Mouse (Mus musculus) adrenal gland, postnatal 10 days (tissue): ENCODE measurements around the gene Tmem253. TPM values are rescaled to one million over a fixed set of nuclear protein-coding genes. Genes with fewer than 3 reads are reported as not detected.

Experiments
- DNase-seq: peaks from one replicate; pipeline ENCODE4 v3.0.0; 2021; ENCODE audit warnings: mixed read lengths
- total RNA-seq, 2 experiments: library from RNA; stranded (reverse); gene quantifications; 2 replicates each; pipeline ENCODE4 v1.2.3; 2021

Gene Tmem253
- total RNA-seq, 2 experiments from 2014 or later, result 4.8 to 7.0 TPM

DNA sequence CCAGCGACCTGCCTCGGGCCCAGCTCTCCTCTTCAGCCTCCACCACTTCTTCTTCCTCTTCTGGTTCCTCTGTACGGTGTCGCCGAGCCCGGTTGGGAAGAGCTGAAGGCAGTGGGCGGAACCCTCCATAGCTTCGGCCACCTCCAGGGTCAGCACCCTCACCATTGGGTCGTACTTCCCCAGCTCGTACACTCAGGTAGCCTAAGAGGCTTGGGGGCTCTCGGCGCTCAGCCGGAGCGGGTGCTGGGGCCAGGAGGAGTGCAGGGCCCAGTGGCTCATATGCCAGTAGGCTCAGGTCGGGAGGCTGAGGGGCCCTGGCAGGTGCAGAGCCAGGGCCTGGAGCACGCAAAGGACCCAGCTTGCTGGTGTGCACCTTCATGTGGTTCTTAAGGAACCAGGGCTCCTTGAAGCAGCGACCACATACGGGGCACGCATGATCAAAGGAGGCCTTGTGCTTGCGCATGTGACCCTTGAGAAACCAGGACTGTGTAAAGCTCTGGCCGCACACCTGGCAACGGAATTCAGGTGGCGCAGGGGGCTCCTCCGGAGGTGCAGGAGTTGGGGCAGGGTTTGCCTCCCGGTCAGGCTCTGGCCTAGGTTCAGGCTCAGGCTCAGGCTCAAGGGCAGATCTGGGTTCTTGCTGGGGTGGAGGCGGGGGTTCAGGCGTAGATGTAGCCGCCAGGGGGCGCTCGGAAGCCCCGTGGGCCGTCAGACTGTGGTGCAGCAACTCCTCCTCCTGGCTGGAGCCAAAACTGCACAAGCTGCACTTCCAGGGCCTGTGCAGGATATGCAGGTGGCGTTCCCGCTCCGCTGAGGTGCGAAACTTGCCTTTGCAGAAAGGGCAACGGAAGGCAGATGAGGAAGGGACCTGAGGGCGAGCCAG is 6.9 kb upstream of the Tmem253 start:
- peak; percentile 96 for DNase-seq

DNA sequence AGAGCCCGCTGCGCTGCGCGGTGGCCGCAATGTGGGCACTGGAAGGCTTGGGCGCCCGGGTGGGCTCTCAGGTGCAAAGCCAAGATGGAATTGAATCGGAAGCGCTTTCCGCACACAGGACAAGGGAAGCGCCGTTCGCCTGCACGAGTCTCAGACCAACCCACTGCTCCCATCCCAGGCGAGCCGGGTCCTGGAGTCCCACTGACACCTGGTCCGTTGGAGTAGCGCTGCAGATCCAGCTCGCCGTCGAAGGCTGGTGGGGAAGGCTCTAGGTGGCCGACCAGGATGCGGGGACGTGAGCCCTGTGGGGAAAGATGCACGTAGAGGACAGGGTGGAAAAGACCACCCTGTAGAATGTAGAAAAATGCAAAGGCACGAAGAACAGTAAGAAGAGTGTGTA is 6.1 kb upstream of the Tmem253 start:
- DNase-seq, result no peak

DNA sequence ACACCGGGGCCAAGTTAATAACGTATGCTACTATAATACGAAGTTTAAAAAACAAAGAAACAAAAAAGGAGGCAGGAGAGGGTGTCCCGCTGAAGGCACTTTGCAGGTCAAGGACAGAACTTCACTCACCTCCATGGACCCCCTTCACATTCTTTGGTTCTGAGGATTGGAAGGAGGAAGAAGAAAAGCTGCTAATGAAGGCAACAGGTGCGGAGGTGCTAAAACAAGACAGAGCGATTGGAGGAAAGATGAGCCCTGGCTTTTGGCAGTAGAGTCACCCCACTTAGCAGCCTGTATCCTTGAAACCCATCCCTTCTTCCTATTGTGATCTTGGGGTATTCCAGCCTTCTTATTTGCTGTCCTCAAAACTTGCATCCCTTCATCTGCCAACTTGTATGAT is 5.6 kb upstream of the Tmem253 start:
- DNase-seq, result no peak

DNA sequence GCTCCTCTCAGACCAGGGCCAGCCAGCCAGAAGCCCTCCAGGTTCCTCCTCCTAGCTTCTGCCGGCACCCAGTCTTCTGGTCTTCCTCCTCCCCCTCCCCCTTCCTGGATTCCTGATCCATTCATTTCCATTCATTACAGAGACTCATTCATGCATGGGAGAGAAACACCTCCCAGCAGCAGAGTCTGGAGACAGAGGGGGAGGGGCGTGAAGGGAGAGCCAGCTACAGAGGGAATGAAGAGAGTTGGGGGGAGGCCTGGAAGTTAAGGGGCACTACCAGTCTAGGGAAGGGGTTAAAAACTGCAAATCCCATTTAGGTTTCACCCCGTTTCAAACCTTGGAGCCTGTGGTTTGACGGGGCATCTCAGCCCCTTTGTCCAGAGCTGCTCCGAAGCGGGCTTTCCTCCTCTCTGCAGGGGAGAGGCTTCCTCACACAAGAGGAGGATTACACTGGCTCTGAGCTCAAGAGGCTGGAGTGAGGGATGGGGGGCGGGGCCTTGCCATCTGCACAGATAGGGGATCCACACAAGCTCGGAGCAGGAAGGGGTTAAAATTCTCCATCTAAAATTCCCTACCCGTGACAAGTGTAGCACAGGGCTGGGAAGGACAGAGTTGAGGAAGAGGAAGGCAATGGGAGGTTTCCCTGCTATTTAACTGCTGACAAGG is 4.9 kb upstream of the Tmem253 start:
- no peak for DNase-seq

DNA sequence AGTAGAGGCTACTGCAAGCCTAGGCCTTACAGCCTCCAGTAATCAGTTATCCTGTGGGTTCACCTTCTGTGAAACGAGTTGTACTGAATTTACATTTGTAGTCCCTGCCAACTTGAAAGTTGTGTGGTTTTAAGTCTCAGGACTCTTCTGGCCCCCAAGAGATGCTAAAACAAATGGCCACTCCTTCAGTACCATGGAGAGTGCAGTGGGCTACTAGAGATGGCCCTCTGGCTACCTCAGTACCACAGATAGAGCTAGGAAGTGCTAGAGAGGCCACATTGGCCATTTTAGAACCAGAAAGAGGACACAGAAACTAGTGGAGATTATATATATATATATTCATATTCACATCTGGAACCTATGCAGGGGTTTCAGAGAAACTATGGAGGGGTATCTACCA is 3.8 kb upstream of the Tmem253 start:
- no peak for DNase-seq

DNA sequence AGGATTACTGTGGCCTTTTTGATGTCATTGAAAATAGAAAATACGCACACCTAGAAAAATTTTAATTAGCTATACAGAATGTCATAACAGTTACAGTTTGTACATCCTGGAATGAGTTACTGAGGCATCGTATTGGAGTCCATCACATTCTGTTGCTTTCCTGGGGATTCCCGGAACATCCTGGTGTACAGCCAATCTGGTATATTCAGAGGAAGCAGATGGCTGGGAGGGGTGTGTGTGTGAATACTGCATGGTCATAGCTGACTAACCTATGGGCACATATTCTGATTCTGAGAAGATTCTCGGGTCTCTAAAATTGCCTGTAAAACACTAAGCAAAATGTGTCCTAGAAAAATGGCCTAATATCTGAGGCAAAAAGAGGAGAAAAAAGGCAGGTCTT is 3.4 kb upstream of the Tmem253 start:
- no peak for DNase-seq

DNA sequence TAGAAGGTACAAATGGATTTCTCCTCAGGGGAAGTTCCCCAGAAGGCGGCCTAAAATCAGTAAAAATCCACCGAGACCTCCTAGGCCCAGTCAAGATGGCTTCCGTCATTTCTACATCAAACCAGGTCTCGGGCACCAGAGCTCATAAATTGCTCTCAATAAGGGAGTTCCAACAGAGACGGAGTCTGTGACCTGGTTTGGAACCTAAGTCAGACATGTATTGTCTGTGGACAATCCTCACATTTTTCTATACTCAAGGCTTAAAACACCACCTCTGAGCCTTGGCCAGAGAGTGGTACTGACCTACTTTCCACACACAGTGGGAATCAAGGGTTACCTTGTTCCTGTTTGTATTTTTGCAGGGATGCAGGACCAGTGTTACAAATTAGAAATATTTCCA is 2.9 kb upstream of the Tmem253 start:
- DNase-seq, result no peak

DNA sequence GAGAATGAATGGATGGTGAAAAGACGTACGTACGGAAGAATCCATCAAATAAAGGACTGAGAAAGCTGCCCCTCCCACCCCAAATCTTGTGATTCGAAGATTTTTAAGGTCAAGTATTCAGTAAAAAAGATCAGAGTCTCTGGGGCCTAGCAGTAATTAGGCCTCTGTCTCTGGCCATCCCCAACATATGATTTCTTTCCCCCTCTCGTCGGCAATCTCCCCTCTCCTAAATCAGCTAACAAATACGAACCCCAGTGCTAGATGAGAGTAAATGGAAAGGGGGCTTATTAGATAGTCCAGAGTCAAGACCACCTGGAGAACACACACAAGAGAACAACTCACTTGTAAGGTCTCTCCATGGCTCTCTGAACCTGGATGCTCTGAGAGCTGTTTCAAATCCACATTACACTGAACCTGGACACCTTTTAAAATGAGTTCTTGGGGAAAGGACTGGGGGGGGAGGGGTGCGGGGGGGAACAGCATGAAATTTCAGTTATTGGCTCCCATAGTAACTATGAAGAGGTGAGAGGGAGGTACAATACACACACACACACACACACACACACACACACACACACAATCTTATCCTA is 2.3 kb upstream of the Tmem253 start:
- no peak for DNase-seq

DNA sequence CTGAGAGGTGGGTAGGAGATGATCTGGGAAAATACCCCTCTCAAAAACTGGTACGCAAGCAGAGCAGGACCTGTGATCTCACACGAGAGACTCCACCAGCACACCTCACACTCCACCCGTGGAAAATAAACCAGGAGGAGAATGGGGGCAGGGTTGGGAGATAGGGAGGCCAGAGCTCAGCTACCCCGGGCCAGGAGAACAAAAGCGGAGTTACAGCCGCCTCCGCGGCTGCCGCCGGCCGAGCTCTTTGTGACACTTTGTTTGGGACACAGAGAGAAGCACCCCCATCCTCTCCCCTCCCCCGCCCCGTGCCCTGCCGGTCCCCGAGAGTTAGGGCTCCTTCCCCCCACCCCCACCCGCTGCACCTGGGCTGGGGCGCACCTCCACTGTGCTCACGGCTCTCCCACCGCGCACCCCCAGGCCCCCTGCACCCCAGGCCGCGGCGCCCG is 1.7 kb upstream of the Tmem253 start:
- peak; percentile 71 for DNase-seq

DNA sequence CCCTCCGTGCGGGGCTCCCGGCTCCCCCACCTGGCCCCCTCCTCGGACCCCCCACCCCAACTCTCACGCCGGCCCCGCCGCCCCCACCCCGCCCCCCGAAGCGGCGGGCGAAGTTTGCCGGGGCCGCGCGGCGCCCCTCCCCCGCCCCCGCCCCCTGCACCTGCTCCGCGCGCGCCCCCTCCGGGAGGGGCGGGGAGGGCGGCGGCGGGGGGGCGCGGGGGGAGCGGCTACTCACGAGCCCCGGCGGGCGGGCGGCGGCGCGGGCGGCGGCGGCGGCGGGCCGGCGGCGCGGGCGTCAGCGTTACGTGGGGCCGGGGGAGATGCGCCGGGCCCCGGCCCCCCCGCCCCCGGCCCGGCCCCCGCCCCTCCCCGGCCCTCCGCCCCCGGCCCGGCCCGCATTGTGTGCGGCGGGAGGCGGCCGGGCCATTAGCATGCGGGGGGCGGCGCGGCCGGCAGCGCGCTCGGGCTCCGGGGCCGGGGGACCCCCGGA is 1.1 kb upstream of the Tmem253 start:
- DNase-seq, result no peak

DNA sequence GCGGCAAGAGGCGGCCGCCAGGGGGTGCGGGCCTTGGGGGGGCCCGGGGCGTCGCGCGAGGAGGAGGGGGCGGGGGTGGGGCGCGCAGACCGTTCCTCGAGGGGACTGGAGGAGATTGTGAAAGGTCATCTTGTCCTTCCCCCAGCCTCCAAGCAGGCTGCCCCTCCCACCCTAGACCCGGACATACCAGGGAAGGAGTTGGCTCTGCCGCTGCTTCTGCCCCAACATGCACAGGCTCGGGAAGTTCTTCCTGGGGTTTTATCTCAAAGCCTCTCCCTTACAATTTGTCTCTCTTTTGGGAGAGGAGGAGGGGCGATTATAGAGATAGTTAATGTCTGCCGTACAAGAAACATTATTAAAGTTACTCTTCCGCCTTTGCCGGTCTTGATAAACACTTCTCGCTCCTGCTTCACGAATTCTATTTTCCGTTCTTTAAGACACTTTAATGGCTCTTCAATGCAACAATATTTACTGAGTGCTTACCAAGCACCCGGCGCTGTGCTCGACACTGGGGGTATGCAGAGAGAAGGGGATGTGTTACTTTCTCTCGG is 622 bp upstream of the Tmem253 start:
- DNase-seq, result peak; percentile 79

DNA sequence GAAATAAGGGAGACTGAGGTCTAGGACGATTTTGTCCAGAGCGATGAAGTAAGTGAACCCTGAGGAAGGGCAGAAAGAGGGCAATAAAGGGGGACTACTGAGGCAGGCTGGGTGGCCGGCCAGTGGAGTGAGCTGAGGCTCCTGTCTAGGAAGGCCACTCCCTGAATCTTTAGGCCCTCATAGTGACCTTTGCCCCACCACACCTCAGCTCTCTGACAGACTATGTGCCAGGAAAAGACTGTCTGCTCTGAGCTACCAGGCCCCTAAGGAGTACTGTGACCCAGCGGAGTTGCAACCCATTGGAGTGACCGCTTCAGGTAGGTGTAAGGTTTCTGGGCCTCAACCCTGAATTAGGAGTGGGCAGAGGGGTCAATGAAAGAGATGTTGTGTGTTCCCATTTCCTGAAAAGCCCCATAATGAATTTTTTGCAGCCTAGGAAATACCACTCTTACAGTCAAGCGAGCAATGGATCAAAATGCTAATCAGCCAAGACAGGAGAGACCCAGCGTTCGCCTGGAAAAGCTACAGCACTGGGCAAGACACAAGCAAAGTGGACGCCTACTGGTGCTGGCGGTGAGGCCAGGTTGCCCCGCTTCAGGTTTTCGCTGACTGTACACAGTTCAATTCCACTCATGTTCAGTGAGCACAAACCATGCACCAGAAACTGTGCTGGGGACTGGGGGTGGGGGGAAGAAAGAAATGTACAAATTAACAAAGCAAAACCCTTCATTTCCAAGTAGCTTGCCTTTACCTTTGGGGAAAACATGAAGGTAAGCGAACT is 1.4 kb downstream of the Tmem253 start:
- DNase-seq, result peak; percentile 50

DNA sequence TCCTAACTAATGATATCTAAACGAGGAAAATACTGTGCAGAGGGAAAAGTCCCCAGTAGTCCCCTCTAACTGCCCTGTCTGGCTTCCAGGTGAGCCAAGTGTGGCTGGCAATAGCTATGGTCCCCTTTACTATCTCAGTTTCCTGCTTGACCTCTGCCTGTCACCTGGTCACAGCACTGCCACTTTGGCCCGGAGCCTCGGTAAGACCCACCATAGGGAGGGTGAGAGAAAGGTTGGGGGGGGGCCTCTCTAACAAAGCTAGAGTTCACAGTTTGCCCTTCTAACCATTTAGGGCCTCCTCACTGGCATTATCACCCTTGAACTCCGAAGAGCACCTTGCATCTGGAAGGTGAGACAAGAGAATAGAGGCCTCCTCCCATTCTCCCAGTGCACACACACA is 2.2 kb downstream of the Tmem253 start:
- DNase-seq, result no peak

DNA sequence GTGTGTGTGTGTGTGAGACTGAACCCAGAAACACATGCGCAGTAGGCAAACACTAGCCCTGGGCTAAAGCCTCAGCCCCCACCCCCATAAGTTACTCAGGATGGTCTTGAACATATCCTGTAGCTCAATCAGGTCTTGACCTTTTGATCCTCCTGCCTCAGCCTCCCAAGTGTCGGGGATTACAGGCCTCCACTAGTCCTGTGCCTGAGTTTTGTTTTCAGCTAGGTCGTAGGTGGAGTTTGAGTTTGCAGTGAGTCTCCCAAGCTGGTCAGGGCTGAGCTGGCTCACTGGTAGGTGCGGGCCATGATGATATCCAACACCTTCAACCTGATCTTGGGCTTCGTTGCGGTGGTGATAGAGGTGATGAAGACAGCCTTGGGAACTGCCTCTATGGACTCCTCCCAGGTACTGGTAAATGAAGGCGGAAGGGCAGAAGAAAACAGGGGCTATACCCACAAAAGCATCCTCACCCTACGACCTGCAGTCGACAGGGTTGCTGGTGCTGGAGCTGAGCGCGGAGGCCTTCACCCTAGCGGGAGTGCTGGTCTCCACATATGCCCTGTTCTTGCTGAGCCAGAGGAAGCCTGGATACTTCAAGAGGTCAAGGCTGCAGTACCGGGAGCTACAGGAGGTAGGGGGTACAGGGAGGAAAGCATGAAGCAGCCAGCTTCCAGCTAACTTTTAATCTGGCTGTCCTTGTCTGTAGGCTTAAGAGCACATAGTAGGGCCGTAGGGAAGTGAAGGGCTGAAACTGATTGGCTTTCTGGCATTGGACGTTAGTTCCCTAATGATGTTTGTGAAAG is 3.0 kb downstream of the Tmem253 start:
- no peak for DNase-seq

DNA sequence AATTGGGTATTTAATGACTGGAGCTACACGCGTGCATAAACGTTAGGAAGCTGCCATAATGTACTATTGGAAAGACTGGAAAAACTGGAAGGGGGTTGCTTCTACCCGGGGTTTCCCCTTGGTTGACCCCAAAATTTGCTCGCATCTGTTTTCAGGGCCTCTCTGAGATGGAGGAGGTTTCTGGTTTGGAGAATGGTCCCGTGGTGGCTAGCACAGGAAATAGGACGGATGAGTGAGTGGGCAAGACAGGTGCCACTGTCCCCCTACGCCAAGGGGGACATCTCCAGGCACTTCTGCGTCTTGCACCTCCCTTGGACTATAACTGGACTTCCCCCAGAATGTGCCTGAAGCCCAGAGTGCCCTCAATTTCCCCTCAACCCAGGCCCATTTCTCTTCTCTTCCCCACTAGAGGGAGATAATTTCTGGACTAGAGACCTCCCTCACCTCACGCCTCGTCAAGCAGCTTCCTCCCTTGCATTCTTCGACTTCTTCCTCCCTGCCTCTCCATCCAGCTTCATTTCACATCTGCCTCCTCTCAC is 3.7 kb downstream of the Tmem253 start:
- DNase-seq, result no peak

DNA sequence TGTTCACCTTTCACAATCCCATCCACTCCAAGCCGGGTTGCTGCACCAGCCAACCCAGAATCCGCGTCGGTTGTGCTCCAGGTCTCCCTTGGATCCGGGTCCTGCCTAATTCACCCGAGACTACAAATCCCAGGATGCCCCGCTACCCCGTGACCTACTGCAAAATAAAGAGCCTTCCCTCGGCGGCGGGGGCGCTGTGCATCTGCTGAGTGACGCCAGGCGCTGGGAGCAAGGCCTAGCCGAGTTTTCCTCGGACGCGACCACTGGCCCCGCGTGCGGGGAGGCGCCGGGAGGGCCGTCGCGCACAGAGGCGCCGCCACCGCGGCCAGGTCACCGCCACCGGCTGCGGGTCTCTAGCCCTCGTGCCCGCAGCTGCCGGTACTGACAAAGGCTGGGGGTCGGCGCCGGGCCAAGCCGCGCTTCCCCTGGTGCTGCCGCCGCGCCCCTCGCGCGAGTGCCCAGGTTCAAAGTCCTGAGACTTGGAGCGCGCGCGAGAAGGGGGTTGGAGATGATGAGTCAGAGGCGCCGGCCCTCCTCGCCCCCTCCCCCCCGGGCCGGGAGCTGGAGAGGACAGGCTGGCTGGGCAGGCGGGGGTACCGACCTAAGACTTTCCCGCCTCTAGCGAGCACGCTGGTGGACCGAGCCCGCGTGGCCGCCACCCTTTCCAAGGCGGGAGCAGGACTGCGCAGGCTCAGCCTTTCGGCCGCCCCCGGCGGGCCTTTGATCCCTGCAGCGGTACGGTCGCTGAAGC is 4.3 kb downstream of the Tmem253 start:
- peak; percentile 97 for DNase-seq

DNA sequence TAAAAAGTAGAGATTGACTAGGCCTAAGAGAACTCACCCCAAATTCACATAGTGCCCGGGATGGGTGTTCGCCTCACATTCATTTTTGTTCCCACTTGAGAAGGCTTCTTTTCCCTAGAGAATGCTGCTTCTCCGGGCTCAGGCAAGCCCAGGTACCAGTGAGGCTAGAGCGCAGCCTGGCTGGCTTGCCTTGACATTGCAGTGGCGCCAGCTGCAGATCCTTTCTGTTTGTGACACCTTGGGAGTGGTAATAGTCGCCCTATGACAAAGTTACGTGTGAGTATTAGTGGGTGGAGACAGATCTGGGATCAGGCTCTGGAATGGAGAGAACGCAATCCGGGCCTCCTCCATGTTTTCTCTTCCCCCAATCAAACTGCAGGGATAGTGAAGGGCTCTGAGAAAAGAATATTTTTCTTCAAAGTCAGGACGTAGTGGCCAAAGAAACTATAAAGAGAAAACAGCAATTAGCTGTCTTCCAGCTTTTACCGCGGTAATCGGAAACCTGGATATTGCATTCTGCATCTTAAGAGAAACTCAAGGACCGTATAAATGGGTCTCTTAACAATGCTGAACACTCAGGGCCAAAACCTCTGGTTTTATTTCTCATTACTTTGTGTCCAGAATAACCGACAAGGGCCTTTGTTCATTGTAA is 5.2 kb downstream of the Tmem253 start, which contains the start of gene Zfp219:
Gene Zfp219, minus strand, starts transcription at position 248 of the 652 bp plus-strand sequence.
- peak; percentile 86 for DNase-seq

DNA sequence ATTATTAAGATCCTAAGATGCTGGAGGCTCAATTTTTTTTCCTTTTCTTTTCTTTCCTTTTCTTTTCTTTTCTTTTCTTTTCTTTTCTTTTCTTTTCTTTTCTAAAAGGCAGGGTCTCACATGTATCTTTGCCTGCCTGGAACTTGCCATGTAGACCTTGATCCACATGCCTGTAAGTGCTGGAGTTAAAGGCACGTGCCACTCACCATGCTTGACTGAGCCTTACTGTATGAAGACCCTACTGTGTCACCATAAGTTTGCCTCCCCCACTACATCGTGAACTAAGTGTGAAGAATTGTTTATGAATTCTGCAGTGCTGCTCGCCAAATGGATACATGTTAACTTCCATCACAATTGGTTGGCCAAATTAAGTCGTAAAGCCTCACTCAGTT is 5.7 kb downstream of the Tmem253 start:
- DNase-seq, result no peak

DNA sequence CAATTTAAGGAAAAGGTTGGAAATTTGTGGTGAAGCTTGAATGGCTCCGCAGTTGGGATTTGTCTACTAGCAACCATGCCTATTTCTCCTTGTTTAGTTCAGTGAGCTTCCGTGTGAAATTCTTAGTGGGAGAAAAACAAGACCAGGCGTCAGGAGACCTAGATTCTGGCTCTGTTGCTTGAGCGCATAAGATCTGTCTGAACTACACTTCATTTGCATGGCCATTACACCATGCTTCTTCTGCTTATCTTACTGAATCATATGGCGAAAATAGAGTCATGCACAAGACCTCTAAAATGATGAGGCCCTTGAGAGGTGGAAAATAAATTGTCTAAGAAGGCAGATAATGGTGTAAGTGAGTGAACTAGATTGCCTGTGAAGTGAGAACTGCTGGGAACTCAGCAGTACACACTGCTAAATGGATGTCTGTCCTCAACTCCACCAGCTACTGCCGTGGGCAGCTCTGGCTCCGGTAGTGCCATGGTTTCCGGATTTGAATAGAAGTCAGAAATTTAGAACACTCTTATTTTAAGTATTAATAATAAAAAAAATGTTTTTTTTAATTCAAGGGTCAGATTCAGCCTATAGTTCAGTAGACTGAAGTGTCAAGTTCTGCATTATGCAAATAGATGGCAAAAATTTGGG is 6.2 kb downstream of the Tmem253 start:
- no peak for DNase-seq
